Mouse (Mus musculus): Measurements from ENCODE around the gene Olfr459. TPM values are rescaled to one million over a fixed set of nuclear protein-coding genes. Genes with fewer than 3 reads are reported as not detected.

Gene Olfr459
- polyA plus RNA-seq, 1 experiment from 2014 or later, result not detected

- Histone ChIP-seq H3K9ac (ENCODE audit: low read depth, low read length) (no peak overlapping the region), H3K9me3 (ENCODE audit: control insufficient read depth, low read length) (no peaks in the 10 kb centered on the region), H3K27me3 (replicated peaks; ENCODE audit: control insufficient read depth, insufficient read depth, low read length) (no peaks in the 10 kb centered on the region), H3K27ac (ENCODE audit: low read depth, low read length) (no peak overlapping the region), H3K4me3 (ENCODE audit: low read depth, low read length) (no peak overlapping the region), H3K4me1 (replicated peaks; ENCODE audit: control insufficient read depth, insufficient read depth, low read length) (no peaks in the 10 kb centered on the region), H3K4me2 (no peak overlapping the region), H3K36me3 (ENCODE audit: control insufficient read depth, insufficient read depth, low read length) (no peaks in the 10 kb centered on the region)
- no peak for DNase-seq (ENCODE audit: low spot score)
- 65% methylated on average over 1 of the region's 1 CpGs for WGBS
- ATAC-seq (replicated peaks; ENCODE audit: low FRiP score), result no peak
Measured at GRCm38 (mm10) chr6:41758421-41758820, 16.6 kb downstream of the Olfr459 start.

GRCm38 (mm10) chr6:41757199-41757598, 17.8 kb downstream of the Olfr459 start:
- no peak overlapping the region for H3K4me2 ChIP-seq
- 58% methylated on average over 3 of the region's 3 CpGs for WGBS
- no peak for DNase-seq (ENCODE audit: low spot score)
- H3K4me1 ChIP-seq (replicated peaks; ENCODE audit: control insufficient read depth, insufficient read depth, low read length), result no peaks in the 10 kb centered on the region
- no peaks in the 10 kb centered on the region for H3K27me3 ChIP-seq (replicated peaks; ENCODE audit: control insufficient read depth, insufficient read depth, low read length)
- H3K9me3 ChIP-seq (ENCODE audit: control insufficient read depth, low read length), result no peaks in the 10 kb centered on the region
- H3K36me3 ChIP-seq (ENCODE audit: control insufficient read depth, insufficient read depth, low read length), result no peaks in the 10 kb centered on the region
- H3K4me3 ChIP-seq (ENCODE audit: low read depth, low read length), result no peak overlapping the region
- ATAC-seq (replicated peaks; ENCODE audit: low FRiP score), result peak; percentile 56; the same call in 1 of the 2 replicates
- H3K9ac ChIP-seq (ENCODE audit: low read depth, low read length), result no peak overlapping the region
- H3K27ac ChIP-seq (ENCODE audit: low read depth, low read length), result no peak overlapping the region

- Histone ChIP-seq H3K4me2 (no peak overlapping the region), H3K9ac (ENCODE audit: low read depth, low read length) (no peak overlapping the region), H3K4me3 (ENCODE audit: low read depth, low read length) (no peak overlapping the region), H3K36me3 (ENCODE audit: control insufficient read depth, insufficient read depth, low read length) (no peaks in the 10 kb centered on the region), H3K27ac (ENCODE audit: low read depth, low read length) (no peak overlapping the region), H3K27me3 (replicated peaks; ENCODE audit: control insufficient read depth, insufficient read depth, low read length) (no peaks in the 10 kb centered on the region), H3K9me3 (ENCODE audit: control insufficient read depth, low read length) (no peaks in the 10 kb centered on the region), H3K4me1 (replicated peaks; ENCODE audit: control insufficient read depth, insufficient read depth, low read length) (no peaks in the 10 kb centered on the region)
- 69% methylated on average over 6 of the region's 6 CpGs for WGBS
- ATAC-seq (replicated peaks; ENCODE audit: low FRiP score), result no peak
- no peak for DNase-seq (ENCODE audit: low spot score)
Measured at GRCm38 (mm10) chr6:41754626-41755025, 20.4 kb downstream of the Olfr459 start.

- no peak overlapping the region for H3K4me2 ChIP-seq
- no peaks in the 10 kb centered on the region for H3K36me3 ChIP-seq (ENCODE audit: control insufficient read depth, insufficient read depth, low read length)
- no peak overlapping the region for H3K4me3 ChIP-seq (ENCODE audit: low read depth, low read length)
- no peaks in the 10 kb centered on the region for H3K27me3 ChIP-seq (replicated peaks; ENCODE audit: control insufficient read depth, insufficient read depth, low read length)
- no peaks in the 10 kb centered on the region for H3K9me3 ChIP-seq (ENCODE audit: control insufficient read depth, low read length)
- WGBS, result 66% methylated on average over 5 of the region's 5 CpGs
- no peak overlapping the region for H3K9ac ChIP-seq (ENCODE audit: low read depth, low read length)
- no peak for DNase-seq (ENCODE audit: low spot score)
- H3K27ac ChIP-seq (ENCODE audit: low read depth, low read length), result no peak overlapping the region
- ATAC-seq (replicated peaks; ENCODE audit: low FRiP score), result no peak
- H3K4me1 ChIP-seq (replicated peaks; ENCODE audit: control insufficient read depth, insufficient read depth, low read length), result no peaks in the 10 kb centered on the region
Measured at GRCm38 (mm10) chr6:41744664-41745392, 30.1 kb downstream of the Olfr459 start.

- H3K27ac ChIP-seq (ENCODE audit: low read depth, low read length), result no peak overlapping the region
- no peak for DNase-seq (ENCODE audit: low spot score)
- no peaks in the 10 kb centered on the region for H3K4me1 ChIP-seq (replicated peaks; ENCODE audit: control insufficient read depth, insufficient read depth, low read length)
- H3K9me3 ChIP-seq (ENCODE audit: control insufficient read depth, low read length), result no peaks in the 10 kb centered on the region
- no peak overlapping the region for H3K4me3 ChIP-seq (ENCODE audit: low read depth, low read length)
- no peaks in the 10 kb centered on the region for H3K27me3 ChIP-seq (replicated peaks; ENCODE audit: control insufficient read depth, insufficient read depth, low read length)
- H3K4me2 ChIP-seq, result no peak overlapping the region
- ATAC-seq (replicated peaks; ENCODE audit: low FRiP score), result no peak
- H3K9ac ChIP-seq (ENCODE audit: low read depth, low read length), result no peak overlapping the region
- H3K36me3 ChIP-seq (ENCODE audit: control insufficient read depth, insufficient read depth, low read length), result no peaks in the 10 kb centered on the region
Measured at GRCm38 (mm10) chr6:41741101-41741500, 33.9 kb downstream of the Olfr459 start.

GRCm38 (mm10) chr6:41734719-41735470, 40.1 kb downstream of the Olfr459 start:
- H3K9ac ChIP-seq (ENCODE audit: low read depth, low read length), result no peak overlapping the region
- WGBS, result 89% methylated on average over 5 of the region's 5 CpGs

GRCm38 (mm10) chr6:41727989-41728609, 46.9 kb downstream of the Olfr459 start:
- DNase-seq (ENCODE audit: low spot score) (no peak), ATAC-seq (replicated peaks; ENCODE audit: low FRiP score) (peak; percentile 74)
- H3K36me3 ChIP-seq (ENCODE audit: control insufficient read depth, insufficient read depth, low read length), result no peaks in the 10 kb centered on the region
- 74% methylated on average over 1 of the region's 1 CpGs for WGBS
- H3K4me2 ChIP-seq, result no peak overlapping the region
- no peak overlapping the region for H3K4me3 ChIP-seq (ENCODE audit: low read depth, low read length)
- H3K4me1 ChIP-seq (replicated peaks; ENCODE audit: control insufficient read depth, insufficient read depth, low read length), result no peaks in the 10 kb centered on the region
- H3K9ac ChIP-seq (ENCODE audit: low read depth, low read length), result no peak overlapping the region
- no peaks in the 10 kb centered on the region for H3K9me3 ChIP-seq (ENCODE audit: control insufficient read depth, low read length)
- no peak overlapping the region for H3K27ac ChIP-seq (ENCODE audit: low read depth, low read length)
- no peaks in the 10 kb centered on the region for H3K27me3 ChIP-seq (replicated peaks; ENCODE audit: control insufficient read depth, insufficient read depth, low read length)

More at GRCm38 (mm10) chr6:41734719-41735470, 40.1 kb downstream of the Olfr459 start:
- H3K4me1 ChIP-seq (replicated peaks; ENCODE audit: control insufficient read depth, insufficient read depth, low read length), result no peaks in the 10 kb centered on the region
- no peak overlapping the region for H3K4me3 ChIP-seq (ENCODE audit: low read depth, low read length)
- no peak overlapping the region for H3K4me2 ChIP-seq
- H3K27ac ChIP-seq (ENCODE audit: low read depth, low read length), result no peak overlapping the region
- H3K36me3 ChIP-seq (ENCODE audit: control insufficient read depth, insufficient read depth, low read length), result no peaks in the 10 kb centered on the region
- ATAC-seq (replicated peaks; ENCODE audit: low FRiP score), result no peak
- DNase-seq (ENCODE audit: low spot score), result no peak
- no peaks in the 10 kb centered on the region for H3K27me3 ChIP-seq (replicated peaks; ENCODE audit: control insufficient read depth, insufficient read depth, low read length)
- no peaks in the 10 kb centered on the region for H3K9me3 ChIP-seq (ENCODE audit: control insufficient read depth, low read length)

- Histone ChIP-seq H3K4me3 (ENCODE audit: low read depth, low read length) (no peak overlapping the region), H3K9me3 (ENCODE audit: control insufficient read depth, low read length) (no peaks in the 10 kb centered on the region), H3K4me1 (replicated peaks; ENCODE audit: control insufficient read depth, insufficient read depth, low read length) (no peaks in the 10 kb centered on the region), H3K36me3 (ENCODE audit: control insufficient read depth, insufficient read depth, low read length) (no peaks in the 10 kb centered on the region), H3K4me2 (no peak overlapping the region), H3K27me3 (replicated peaks; ENCODE audit: control insufficient read depth, insufficient read depth, low read length) (no peaks in the 10 kb centered on the region), H3K27ac (ENCODE audit: low read depth, low read length) (no peak overlapping the region), H3K9ac (ENCODE audit: low read depth, low read length) (no peak overlapping the region)
- ATAC-seq (replicated peaks; ENCODE audit: low FRiP score) (peak; percentile 71), DNase-seq (ENCODE audit: low spot score) (no peak)
- 56% methylated on average over 2 of the region's 2 CpGs for WGBS
Measured at GRCm38 (mm10) chr6:41721430-41721829, 53.5 kb downstream of the Olfr459 start.

All from liver, embryonic 11.5 days (tissue).